Mouse (Mus musculus): ENCODE results near the gene Svep1. TPM values are rescaled to one million over a fixed set of nuclear protein-coding genes. Genes with fewer than 3 reads are reported as not detected.

The Svep1 gene
- total RNA-seq (2017) = 0.05 TPM in 2 replicates

- peak; percentile 65; the same call in 1 of the 2 replicates for ATAC-seq (replicated peaks; ENCODE audit: low read depth, poor library complexity, severe bottlenecking)
Measured at GRCm38 (mm10) chr4:58206115-58206945, at the start of gene Svep1. Gene Svep1 (minus strand): TSS chr4:58206859.

DNA sequence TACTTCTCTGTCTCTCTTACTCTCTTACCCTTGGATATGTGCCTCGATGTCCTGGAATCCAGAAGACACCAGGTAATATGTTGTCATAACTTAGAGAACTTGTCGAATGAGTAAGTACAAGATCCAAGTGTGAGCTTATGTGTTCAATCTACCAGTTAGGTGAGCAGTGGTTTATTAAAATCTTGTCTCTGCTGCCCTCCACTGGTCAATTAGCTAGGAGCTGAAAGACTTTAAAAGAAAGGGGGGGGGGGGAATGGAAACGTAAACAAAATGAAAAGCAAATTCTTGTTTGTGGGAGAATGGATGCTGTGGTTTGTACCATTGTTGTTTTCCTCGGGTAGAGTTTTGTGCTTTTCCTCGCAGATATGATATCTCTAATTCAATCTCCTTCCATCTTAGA lies 46.8 kb upstream of the Svep1 start:
- ATAC-seq (replicated peaks; ENCODE audit: low read depth, poor library complexity, severe bottlenecking) = 0 out of 2 replicates have a peak, but pooled peaks have one; percentile 60

DNA sequence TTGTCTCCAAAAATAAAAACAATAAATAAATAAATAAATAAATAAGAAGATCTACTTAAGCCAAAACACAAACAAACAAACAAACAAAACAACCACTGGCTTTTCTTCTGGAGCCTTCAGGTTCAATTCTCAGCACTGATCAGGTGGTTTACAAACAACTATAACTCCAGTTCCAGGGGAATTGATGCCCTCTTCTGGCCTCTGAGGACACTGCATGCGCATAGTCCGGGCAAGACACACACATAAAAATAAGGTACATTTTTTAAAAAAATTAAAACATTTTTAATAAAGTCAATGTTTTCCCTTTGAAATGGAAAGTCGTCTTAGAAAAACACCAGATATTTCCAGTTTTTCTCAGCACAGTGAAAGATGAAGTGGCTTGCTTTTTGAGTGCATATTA lies 45.7 kb upstream of the Svep1 start:
- no peak for ATAC-seq (replicated peaks; ENCODE audit: low read depth, poor library complexity, severe bottlenecking)

DNA sequence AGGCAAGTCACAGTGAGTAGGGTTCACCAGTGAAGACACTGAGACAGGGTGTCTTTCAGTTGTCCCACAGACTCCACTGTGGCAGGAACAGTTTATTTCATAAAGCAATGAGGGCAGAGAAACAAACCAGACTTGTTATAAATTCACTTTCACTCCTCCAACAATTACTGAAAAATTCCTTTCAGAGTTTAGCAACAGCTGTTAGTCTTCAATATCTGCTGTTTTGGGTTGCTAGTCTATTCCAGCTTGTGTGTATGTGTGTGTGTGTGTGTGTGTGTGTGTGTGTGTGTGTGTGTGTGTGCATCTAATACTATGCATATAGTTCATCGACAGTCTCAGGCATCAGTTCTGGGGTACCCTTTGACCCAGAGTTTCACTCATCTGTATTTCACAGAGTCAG lies 38.9 kb upstream of the Svep1 start:
- ATAC-seq (replicated peaks; ENCODE audit: low read depth, poor library complexity, severe bottlenecking) = no peak

DNA sequence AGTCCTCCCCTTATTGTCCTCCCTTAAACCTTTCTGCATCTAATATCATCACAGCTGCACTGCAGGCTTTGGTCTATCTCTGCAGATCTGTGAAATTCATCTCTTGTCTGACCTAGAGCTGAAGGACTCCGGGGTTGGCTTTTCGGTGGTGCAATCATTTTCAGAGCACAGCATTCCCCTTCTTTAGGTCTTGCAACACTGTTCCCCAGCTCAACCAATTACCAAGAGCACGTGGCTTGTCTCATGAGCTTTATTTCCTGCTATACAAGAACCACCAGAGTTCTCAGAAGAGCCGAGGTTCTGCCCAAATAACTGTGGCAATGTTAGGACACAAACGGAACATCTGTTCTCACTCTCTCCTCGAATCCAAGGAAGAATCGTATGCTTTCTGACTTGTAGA lies 33.8 kb upstream of the Svep1 start:
- peak; percentile 62 for ATAC-seq (replicated peaks; ENCODE audit: low read depth, poor library complexity, severe bottlenecking)

GRCm38 (mm10) chr4:58235828-58236227 lies 29.2 kb upstream of the Svep1 start:
- ATAC-seq (replicated peaks; ENCODE audit: low read depth, poor library complexity, severe bottlenecking) = no peak

DNA sequence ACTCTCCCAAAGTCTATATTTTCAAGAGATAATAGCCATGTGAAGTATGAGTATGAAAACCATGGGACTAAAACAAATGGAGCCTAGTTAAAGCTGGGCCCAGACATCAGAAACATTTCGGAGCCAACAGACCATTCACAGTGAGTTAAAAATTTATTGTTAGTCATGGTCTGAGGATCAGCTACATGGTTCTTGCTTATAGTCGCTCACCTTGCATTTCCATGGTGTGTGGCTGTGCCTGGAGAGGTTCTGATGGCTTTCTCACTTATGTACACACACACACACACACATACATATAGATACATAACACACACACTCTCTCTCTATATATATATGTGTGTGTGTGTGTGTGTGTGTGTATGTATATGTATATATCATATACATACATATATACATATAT lies 16.8 kb upstream of the Svep1 start:
- no peak for ATAC-seq (replicated peaks; ENCODE audit: low read depth, poor library complexity, severe bottlenecking)

GRCm38 (mm10) chr4:58211374-58211773 lies 4.7 kb upstream of the Svep1 start:
- ATAC-seq (replicated peaks; ENCODE audit: low read depth, poor library complexity, severe bottlenecking) = no peak

- no peak for ATAC-seq (replicated peaks; ENCODE audit: low read depth, poor library complexity, severe bottlenecking)
Measured at GRCm38 (mm10) chr4:58210557-58211090, 4.0 kb upstream of the Svep1 start.

- ATAC-seq (replicated peaks; ENCODE audit: low read depth, poor library complexity, severe bottlenecking) = peak; percentile 45; the same call in 1 of the 2 replicates
Measured at GRCm38 (mm10) chr4:58205750-58206114, 927 bp downstream of the Svep1 start.

DNA sequence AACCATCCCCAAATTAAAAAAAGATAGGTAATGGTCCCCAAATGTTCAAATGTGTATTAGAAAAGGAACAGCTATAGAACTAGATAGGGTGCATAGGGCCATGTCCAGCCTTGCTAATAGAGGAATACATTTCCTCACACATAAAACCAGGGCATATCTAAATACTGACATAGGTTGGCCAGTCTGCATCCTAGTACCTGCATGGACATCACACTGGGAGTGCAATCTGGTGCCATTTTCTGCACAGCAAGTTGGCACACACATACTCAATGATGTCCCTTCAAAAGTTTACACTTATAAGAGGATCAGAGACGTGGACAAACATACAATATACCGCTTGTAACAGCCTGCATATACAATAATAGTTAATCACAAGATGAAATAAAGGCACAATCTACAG lies 5.0 kb downstream of the Svep1 start:
- no peak for ATAC-seq (replicated peaks; ENCODE audit: low read depth, poor library complexity, severe bottlenecking)

GRCm38 (mm10) chr4:58200826-58201225 lies 5.8 kb downstream of the Svep1 start:
- no peak for ATAC-seq (replicated peaks; ENCODE audit: low read depth, poor library complexity, severe bottlenecking)

GRCm38 (mm10) chr4:58197230-58197629 lies 9.4 kb downstream of the Svep1 start:
- no peak for ATAC-seq (replicated peaks; ENCODE audit: low read depth, poor library complexity, severe bottlenecking)

- no peak for ATAC-seq (replicated peaks; ENCODE audit: low read depth, poor library complexity, severe bottlenecking)
Measured at GRCm38 (mm10) chr4:58196795-58197194, 9.9 kb downstream of the Svep1 start.

DNA sequence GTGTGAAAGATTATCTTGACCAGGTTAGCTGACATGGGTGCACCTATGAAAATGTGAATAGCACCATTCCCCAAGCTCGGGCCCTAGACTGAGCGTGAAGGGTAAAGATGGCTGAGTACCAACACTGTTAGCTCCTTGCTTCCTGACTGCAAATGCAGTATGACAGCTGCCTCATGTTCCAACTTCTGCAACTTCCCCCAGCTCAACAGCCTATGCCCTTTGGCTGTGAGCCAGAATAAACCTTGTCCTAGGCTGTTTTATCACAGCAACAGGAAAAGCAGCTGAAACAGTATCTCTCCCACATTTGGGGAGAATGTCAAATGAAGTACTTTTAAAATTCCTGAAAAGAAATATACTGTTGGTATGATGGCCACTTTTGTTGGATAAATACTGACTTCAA lies 10.7 kb downstream of the Svep1 start:
- no peak for ATAC-seq (replicated peaks; ENCODE audit: low read depth, poor library complexity, severe bottlenecking)

DNA sequence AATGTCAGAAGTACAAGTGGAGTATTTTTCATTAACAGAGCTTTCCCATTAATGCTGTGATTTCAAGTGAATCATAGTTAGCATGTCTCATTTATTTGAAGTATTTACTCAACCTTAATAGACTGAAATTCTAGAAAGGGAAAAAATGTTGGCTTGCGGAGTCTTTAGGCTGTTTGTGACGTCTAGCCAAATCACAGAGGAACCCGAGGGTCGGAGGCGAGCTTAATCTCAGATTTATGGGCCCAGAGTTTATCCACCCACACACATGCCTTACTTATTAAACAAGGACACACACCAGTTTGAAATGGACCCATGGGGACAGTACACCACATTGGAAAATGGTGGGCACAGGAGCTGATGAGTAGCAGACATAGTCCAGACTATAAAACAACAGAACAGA lies 17.4 kb downstream of the Svep1 start:
- no peak for ATAC-seq (replicated peaks; ENCODE audit: low read depth, poor library complexity, severe bottlenecking)

GRCm38 (mm10) chr4:58185401-58185800 lies 21.3 kb downstream of the Svep1 start:
- ATAC-seq (replicated peaks; ENCODE audit: low read depth, poor library complexity, severe bottlenecking) = no peak

- no peak for ATAC-seq (replicated peaks; ENCODE audit: low read depth, poor library complexity, severe bottlenecking)
Measured at GRCm38 (mm10) chr4:58184681-58185341, 21.8 kb downstream of the Svep1 start.

DNA sequence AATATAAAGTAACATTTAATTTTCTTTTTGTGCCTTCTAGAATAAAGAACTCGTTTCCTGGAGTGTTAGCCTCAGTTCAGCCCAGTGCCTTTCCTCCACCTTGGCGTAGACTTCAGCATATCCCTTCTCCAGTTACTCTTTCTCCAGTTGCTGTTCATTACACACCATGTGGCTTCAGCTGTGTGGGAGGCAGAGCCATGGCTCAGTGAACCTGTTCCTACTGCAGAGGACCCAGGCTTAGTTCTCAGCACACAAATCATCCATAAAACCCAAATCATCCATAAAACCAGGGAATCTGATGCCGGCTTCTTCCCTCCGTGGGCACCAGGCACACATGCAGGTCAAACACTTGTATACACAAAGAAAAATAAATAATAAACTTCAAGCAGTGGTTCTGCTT lies 22.8 kb downstream of the Svep1 start:
- ATAC-seq (replicated peaks; ENCODE audit: low read depth, poor library complexity, severe bottlenecking) = no peak

GRCm38 (mm10) chr4:58178489-58178888 lies 28.2 kb downstream of the Svep1 start:
- ATAC-seq (replicated peaks; ENCODE audit: low read depth, poor library complexity, severe bottlenecking) = no peak

GRCm38 (mm10) chr4:58177256-58177655 lies 29.4 kb downstream of the Svep1 start:
- ATAC-seq (replicated peaks; ENCODE audit: low read depth, poor library complexity, severe bottlenecking) = no peak
